Mouse (Mus musculus): Measurements from ENCODE around the gene Fgr. TPM values are rescaled to one million over a fixed set of nuclear protein-coding genes. Genes with fewer than 3 reads are reported as not detected.

Gene Fgr
- polyA plus RNA-seq, 1 experiment from 2014 or later, result 0.85 TPM

DNA sequence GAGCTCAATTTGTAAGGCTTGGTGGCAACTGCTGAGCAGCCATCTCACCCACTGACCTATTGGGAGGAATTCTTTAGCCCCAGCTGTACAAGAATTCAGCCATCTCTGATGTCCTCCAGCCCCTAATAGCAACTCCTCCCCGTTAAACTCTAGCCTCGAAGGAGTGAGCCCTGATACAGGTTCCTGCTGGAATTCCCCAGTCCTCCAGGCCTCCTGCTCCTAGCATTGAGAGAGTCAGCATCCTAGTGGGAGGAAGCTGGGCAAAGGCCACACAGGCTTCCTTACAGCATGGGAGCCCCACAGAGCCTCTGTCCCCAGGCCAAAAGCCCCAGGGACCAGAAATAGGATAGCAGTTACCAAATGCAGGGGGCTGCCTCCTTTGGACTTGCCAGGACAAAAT, 10.5 kb upstream of the Fgr start:
- 17% methylated on average over 2 of the region's 2 CpGs for WGBS
- no peak overlapping the region for H3K27ac ChIP-seq (replicated peaks; ENCODE audit: low read depth, low read length)
- no peaks in the 10 kb centered on the region for H3K9me3 ChIP-seq (ENCODE audit: control insufficient read depth, low read length)
- DNase-seq (ENCODE audit: low spot score) (no peak), ATAC-seq (ENCODE audit: low read depth) (no peak)
- no peaks in the 10 kb centered on the region for H3K36me3 ChIP-seq (ENCODE audit: control insufficient read depth, insufficient read depth, low read length)
- peaks cover 15% of the 10 kb centered on the region for H3K4me1 ChIP-seq (ENCODE audit: control insufficient read depth, insufficient read depth, low read length)
- H3K4me2 ChIP-seq (ENCODE audit: low read depth, low read length), result no peak overlapping the region
- no peak overlapping the region for H3K9ac ChIP-seq (ENCODE audit: low read depth, low read length)
- H3K27me3 ChIP-seq (replicated peaks; ENCODE audit: control insufficient read depth, insufficient read depth, low read length), result no peaks in the 10 kb centered on the region
- H3K4me3 ChIP-seq (ENCODE audit: low read depth, low read length), result no peak overlapping the region

DNA sequence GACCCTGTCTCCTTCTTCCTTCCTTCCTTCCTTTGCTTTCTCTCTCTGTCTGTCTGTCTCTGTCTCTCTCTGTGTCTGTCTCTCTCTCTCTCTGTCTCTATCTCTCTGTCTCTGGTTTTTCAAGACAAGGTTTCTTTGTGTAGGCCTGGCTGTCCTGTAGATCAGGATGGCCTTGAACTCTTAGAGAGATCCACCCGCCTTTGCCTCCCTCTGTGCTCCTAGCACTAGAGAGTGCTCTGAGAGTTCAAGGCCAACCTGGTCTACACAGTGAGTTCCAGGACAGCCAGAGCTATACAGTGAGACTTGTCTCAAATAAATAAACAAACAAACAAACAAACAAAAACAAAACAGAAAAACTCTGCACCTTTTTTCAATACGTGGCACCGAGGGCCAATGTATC, 9.8 kb upstream of the Fgr start:
- WGBS, result 43% methylated on average over 3 of the region's 3 CpGs
- no peak overlapping the region for H3K4me3 ChIP-seq (ENCODE audit: low read depth, low read length)
- DNase-seq (ENCODE audit: low spot score) (no peak), ATAC-seq (ENCODE audit: low read depth) (no peak)
- no peaks in the 10 kb centered on the region for H3K36me3 ChIP-seq (ENCODE audit: control insufficient read depth, insufficient read depth, low read length)
- peaks cover 13% of the 10 kb centered on the region for H3K4me1 ChIP-seq (ENCODE audit: control insufficient read depth, insufficient read depth, low read length)
- H3K9me3 ChIP-seq (ENCODE audit: control insufficient read depth, low read length), result no peaks in the 10 kb centered on the region
- no peak overlapping the region for H3K4me2 ChIP-seq (ENCODE audit: low read depth, low read length)
- no peak overlapping the region for H3K27ac ChIP-seq (replicated peaks; ENCODE audit: low read depth, low read length)
- no peaks in the 10 kb centered on the region for H3K27me3 ChIP-seq (replicated peaks; ENCODE audit: control insufficient read depth, insufficient read depth, low read length)
- no peak overlapping the region for H3K9ac ChIP-seq (ENCODE audit: low read depth, low read length)

DNA sequence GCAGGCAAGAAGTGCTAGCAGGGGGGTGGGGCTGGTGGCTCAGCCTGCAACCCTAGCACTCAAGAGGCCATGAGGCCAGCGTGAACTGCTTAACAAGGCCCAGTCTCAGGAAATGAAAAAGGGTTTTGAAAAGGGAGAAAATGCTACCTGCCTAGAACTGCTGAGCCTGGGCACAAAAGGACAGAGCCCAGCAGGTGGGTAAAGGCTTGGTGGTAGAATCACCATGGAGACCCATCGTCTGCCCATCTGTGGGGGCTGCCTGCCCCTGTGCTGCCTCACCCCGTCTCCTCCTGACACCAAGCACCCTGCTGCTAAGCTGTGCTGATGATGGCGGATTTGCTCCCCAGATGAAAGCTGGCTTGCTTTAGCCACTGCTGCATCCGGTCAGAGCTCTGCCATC, 9.4 kb upstream of the Fgr start:
- H3K9ac ChIP-seq (ENCODE audit: low read depth, low read length), result no peak overlapping the region
- no peak overlapping the region for H3K27ac ChIP-seq (replicated peaks; ENCODE audit: low read depth, low read length)
- H3K4me1 ChIP-seq (ENCODE audit: control insufficient read depth, insufficient read depth, low read length), result peaks cover 9% of the 10 kb centered on the region
- H3K36me3 ChIP-seq (ENCODE audit: control insufficient read depth, insufficient read depth, low read length), result no peaks in the 10 kb centered on the region
- no peaks in the 10 kb centered on the region for H3K27me3 ChIP-seq (replicated peaks; ENCODE audit: control insufficient read depth, insufficient read depth, low read length)
- H3K4me3 ChIP-seq (ENCODE audit: low read depth, low read length), result no peak overlapping the region
- no peaks in the 10 kb centered on the region for H3K9me3 ChIP-seq (ENCODE audit: control insufficient read depth, low read length)
- no peak for ATAC-seq (ENCODE audit: low read depth)
- WGBS, result 46% methylated on average over 5 of the region's 5 CpGs
- H3K4me2 ChIP-seq (ENCODE audit: low read depth, low read length), result no peak overlapping the region
- DNase-seq (ENCODE audit: low spot score), result no peak

DNA sequence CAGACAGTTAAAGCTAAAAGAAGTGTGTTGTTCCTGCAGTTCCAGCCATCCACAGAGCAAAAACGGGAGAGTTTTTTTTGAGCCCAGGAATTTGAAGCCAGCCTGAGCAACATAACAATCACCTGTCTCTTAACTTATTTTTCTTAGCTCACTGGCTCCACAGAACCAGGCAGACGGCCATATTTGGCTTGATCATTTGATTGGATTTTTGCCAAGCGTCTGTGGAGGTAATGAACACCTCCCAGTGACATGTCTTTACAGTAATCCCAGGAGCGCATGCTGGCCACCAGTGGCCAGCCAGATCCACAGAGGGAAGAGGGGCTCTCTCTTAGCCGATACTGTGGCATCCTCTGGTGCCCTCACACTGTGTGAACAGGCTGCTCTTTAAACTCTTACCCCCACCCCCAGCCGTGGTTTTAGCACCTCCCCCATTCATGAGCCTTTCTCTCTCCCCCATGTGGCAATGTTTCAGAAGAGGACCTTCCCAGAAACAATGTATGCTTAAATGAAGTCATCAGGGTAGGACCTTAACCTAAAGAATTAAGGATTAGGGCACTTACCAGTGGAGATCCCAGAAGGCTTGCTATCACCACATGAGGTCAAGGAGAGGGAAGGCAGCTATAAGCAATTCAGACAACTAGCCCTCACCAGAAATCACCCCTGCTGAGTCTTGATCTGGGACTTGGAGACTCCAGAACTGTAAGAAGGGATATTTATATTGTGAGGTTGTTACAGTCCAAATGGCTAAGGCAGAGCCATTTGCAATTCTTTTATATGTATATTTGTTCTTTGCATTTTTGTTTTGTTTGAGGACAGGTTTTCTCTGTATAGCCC, 5.6 kb upstream of the Fgr start:
- WGBS, result 34% methylated on average over 6 of the region's 6 CpGs
- H3K9me3 ChIP-seq (ENCODE audit: control insufficient read depth, low read length), result no peaks in the 10 kb centered on the region
- H3K27me3 ChIP-seq (replicated peaks; ENCODE audit: control insufficient read depth, insufficient read depth, low read length), result peaks cover 5% of the 10 kb centered on the region; the same call in 1 of the 2 replicates
- no peak for DNase-seq (ENCODE audit: low spot score)
- peaks cover 3% of the 10 kb centered on the region; the same call in 1 of the 2 replicates for H3K4me1 ChIP-seq (ENCODE audit: control insufficient read depth, insufficient read depth, low read length)
- no peak overlapping the region for H3K4me3 ChIP-seq (ENCODE audit: low read depth, low read length)
- no peak overlapping the region for H3K27ac ChIP-seq (replicated peaks; ENCODE audit: low read depth, low read length)
- no peak for ATAC-seq (ENCODE audit: low read depth)
- H3K9ac ChIP-seq (ENCODE audit: low read depth, low read length), result no peak overlapping the region
- no peaks in the 10 kb centered on the region for H3K36me3 ChIP-seq (ENCODE audit: control insufficient read depth, insufficient read depth, low read length)
- H3K4me2 ChIP-seq (ENCODE audit: low read depth, low read length), result no peak overlapping the region

DNA sequence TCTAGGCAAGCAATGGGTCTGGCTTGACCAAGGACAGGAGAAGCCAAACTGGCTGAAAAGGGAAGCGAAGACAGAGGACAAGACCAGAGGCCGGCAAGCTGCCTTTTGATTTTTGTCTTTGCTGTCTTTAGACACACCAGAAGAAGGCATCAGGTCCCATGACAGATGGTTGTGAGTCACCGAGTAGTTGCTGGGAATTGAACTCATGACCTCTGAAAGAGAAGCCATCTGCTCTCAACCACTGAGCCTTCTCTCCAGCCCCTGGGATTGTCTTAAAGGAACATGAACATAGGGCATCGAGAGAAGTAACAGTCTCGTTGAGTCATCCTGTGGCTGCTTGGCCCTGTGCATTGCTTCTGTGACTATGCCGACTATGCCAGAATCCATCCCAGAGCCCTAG, 2.3 kb upstream of the Fgr start:
- 69% methylated on average over 6 of the region's 6 CpGs for whole genome bisulfite sequencing
- ATAC-seq (ENCODE audit: low read depth) (no peak), DNase-seq (ENCODE audit: low spot score) (no peak)
- Histone ChIP-seq H3K9ac (ENCODE audit: low read depth, low read length) (no peak overlapping the region), H3K27ac (replicated peaks; ENCODE audit: low read depth, low read length) (no peak overlapping the region), H3K9me3 (ENCODE audit: control insufficient read depth, low read length) (no peaks in the 10 kb centered on the region), H3K27me3 (replicated peaks; ENCODE audit: control insufficient read depth, insufficient read depth, low read length) (peaks cover 17% of the 10 kb centered on the region; the same call in 1 of the 2 replicates), H3K36me3 (ENCODE audit: control insufficient read depth, insufficient read depth, low read length) (no peaks in the 10 kb centered on the region), H3K4me3 (ENCODE audit: low read depth, low read length) (no peak overlapping the region), H3K4me2 (ENCODE audit: low read depth, low read length) (no peak overlapping the region), H3K4me1 (ENCODE audit: control insufficient read depth, insufficient read depth, low read length) (peaks cover 18% of the 10 kb centered on the region)

DNA sequence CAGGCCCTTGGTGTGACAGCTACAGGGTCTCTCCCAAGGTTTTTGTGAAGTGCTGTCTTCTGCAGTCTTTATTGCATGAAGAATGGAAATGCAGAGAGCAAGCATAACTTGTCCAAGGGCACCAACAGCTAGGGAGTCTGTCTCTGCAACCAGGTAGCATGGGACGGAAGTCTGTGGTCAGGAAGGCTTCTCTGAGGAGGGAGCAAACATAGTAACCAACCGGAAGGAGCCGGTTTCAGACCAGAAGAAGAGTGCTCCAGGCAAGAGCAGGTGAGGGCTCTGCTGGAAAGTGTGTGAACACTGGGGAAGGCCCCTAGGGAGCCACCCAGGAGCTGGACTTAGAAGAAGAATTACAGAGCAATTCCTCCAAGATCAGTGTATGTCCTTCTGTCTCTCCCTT, 1.8 kb upstream of the Fgr start:
- H3K4me2 ChIP-seq (ENCODE audit: low read depth, low read length), result no peak overlapping the region
- no peaks in the 10 kb centered on the region for H3K36me3 ChIP-seq (ENCODE audit: control insufficient read depth, insufficient read depth, low read length)
- no peak overlapping the region for H3K9ac ChIP-seq (ENCODE audit: low read depth, low read length)
- DNase-seq (ENCODE audit: low spot score) (no peak), ATAC-seq (ENCODE audit: low read depth) (no peak)
- no peaks in the 10 kb centered on the region for H3K9me3 ChIP-seq (ENCODE audit: control insufficient read depth, low read length)
- H3K4me1 ChIP-seq (ENCODE audit: control insufficient read depth, insufficient read depth, low read length), result peaks cover 18% of the 10 kb centered on the region
- H3K27me3 ChIP-seq (replicated peaks; ENCODE audit: control insufficient read depth, insufficient read depth, low read length), result peaks cover 18% of the 10 kb centered on the region; the same call in 1 of the 2 replicates
- 59% methylated on average over 3 of the region's 3 CpGs for WGBS
- no peak overlapping the region for H3K27ac ChIP-seq (replicated peaks; ENCODE audit: low read depth, low read length)
- no peak overlapping the region for H3K4me3 ChIP-seq (ENCODE audit: low read depth, low read length)

DNA sequence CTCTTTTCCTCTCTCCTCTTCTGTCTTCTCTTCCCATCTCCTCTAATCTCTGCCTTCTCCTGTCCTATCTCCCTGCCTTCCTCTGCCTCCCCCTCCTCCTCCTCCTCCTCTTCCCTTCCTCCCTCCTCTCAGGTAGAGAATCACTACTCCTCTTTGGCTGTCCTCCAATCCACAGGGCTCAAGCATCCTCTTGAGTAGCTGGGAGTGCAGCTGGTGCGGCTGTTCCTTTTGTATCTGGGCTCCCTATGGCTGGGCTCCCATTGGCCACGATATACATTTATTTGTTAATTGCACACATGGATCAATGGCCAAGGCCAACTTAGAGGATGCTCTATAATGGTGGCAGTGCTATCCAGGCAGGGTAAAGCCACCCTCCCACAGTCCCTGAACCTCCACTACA, 1.3 kb upstream of the Fgr start:
- ATAC-seq (ENCODE audit: low read depth) (no peak), DNase-seq (ENCODE audit: low spot score) (no peak)
- no peak overlapping the region for H3K4me2 ChIP-seq (ENCODE audit: low read depth, low read length)
- H3K4me3 ChIP-seq (ENCODE audit: low read depth, low read length), result no peak overlapping the region
- H3K27ac ChIP-seq (replicated peaks; ENCODE audit: low read depth, low read length), result no peak overlapping the region
- H3K4me1 ChIP-seq (ENCODE audit: control insufficient read depth, insufficient read depth, low read length), result peaks cover 18% of the 10 kb centered on the region
- H3K9me3 ChIP-seq (ENCODE audit: control insufficient read depth, low read length), result no peaks in the 10 kb centered on the region
- WGBS, result 33% methylated on average over 2 of the region's 2 CpGs
- H3K36me3 ChIP-seq (ENCODE audit: control insufficient read depth, insufficient read depth, low read length), result no peaks in the 10 kb centered on the region
- H3K9ac ChIP-seq (ENCODE audit: low read depth, low read length), result no peak overlapping the region
- H3K27me3 ChIP-seq (replicated peaks; ENCODE audit: control insufficient read depth, insufficient read depth, low read length), result peaks cover 23% of the 10 kb centered on the region; the same call in 1 of the 2 replicates

DNA sequence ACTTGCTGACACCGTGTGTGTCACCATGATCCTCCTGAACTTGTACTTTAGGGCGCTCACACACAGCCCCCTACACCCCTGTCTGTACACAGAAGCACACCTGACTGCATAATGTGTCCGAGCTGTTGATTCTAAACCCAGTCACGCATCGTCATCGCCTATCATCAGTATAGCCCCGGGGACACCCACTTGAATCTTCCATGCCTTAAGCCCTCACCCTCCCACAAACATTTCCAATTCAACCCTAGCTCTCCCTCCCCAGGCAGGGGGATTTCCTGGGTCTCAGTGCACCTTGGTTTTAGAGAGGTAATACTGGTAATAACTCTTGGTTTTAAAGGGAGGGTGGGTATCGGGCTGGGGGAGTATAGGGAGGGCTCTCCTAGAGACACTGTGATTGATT, 709 bp upstream of the Fgr start:
- Histone ChIP-seq H3K4me1 (ENCODE audit: control insufficient read depth, insufficient read depth, low read length) (peaks cover 18% of the 10 kb centered on the region), H3K9me3 (ENCODE audit: control insufficient read depth, low read length) (no peaks in the 10 kb centered on the region), H3K4me3 (ENCODE audit: low read depth, low read length) (no peak overlapping the region), H3K36me3 (ENCODE audit: control insufficient read depth, insufficient read depth, low read length) (no peaks in the 10 kb centered on the region), H3K4me2 (ENCODE audit: low read depth, low read length) (no peak overlapping the region), H3K27me3 (replicated peaks; ENCODE audit: control insufficient read depth, insufficient read depth, low read length) (peaks cover 23% of the 10 kb centered on the region; the same call in 1 of the 2 replicates), H3K27ac (replicated peaks; ENCODE audit: low read depth, low read length) (no peak overlapping the region), H3K9ac (ENCODE audit: low read depth, low read length) (no peak overlapping the region)
- no peak for ATAC-seq (ENCODE audit: low read depth)
- DNase-seq (ENCODE audit: low spot score), result no peak
- WGBS, result 39% methylated on average over 8 of the region's 8 CpGs

DNA sequence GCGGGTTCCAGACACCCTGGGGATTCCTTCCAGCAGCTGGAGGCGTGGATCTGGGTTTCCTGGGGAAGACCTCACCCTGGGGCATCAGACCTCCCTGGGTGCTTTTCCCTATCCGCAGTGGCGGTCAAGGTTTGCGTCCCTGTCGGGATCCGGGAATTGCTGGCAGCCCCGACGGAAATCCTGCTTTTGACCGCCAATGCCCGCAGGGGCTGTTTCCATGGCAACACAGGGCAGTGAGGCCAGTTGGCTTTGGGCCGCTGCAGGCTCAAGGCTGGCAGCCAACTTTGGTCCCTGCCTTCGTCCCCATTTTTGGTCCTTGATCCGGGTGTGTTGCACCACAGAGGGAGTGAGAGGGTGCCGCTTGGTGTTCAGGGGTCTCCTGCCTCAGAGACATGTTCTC, 1.0 kb downstream of the Fgr start:
- Histone ChIP-seq H3K36me3 (ENCODE audit: control insufficient read depth, insufficient read depth, low read length) (no peaks in the 10 kb centered on the region), H3K9me3 (ENCODE audit: control insufficient read depth, low read length) (no peaks in the 10 kb centered on the region), H3K4me1 (ENCODE audit: control insufficient read depth, insufficient read depth, low read length) (peaks cover 15% of the 10 kb centered on the region), H3K4me3 (ENCODE audit: low read depth, low read length) (peak overlapping the region; percentile 10), H3K4me2 (ENCODE audit: low read depth, low read length) (peak overlapping the region; percentile 39), H3K9ac (ENCODE audit: low read depth, low read length) (0 out of 2 replicates have a peak overlapping the region, but pooled peaks have one; percentile 41), H3K27ac (replicated peaks; ENCODE audit: low read depth, low read length) (no peak overlapping the region), H3K27me3 (replicated peaks; ENCODE audit: control insufficient read depth, insufficient read depth, low read length) (peaks cover 23% of the 10 kb centered on the region; the same call in 1 of the 2 replicates)
- DNase-seq (ENCODE audit: low spot score) (peak; percentile 72), ATAC-seq (ENCODE audit: low read depth) (no peak)
- WGBS, result 1% methylated on average over 14 of the region's 15 CpGs

All from embryonic facial prominence, embryonic 14.5 days (tissue).